Mouse (Mus musculus): ENCODE results near the gene Gpank1. TPM values are rescaled to one million over a fixed set of nuclear protein-coding genes. Genes with fewer than 3 reads are reported as not detected.

Gpank1 gene
- total and polyA plus RNA-seq, 3 experiments: 40.4 to 44.7 TPM; not detected in 1

GRCm38 (mm10) chr17:35080710-35081109 lies 40.5 kb upstream of the Gpank1 start (continued):
- no peak for TF ChIP-seq RCOR1 (IDR thresholded peaks at IDR 0.05; ENCODE audit: low read depth, low read length)
- TF ChIP-seq MAX (IDR thresholded peaks at IDR 0.05; ENCODE audit: low read length): peak; percentile 30; the same call in 1 of the 2 replicates
- no peak for TF ChIP-seq CHD2 (IDR thresholded peaks at IDR 0.05; ENCODE audit: low read length)
- no peak for TF ChIP-seq TCF12 (IDR thresholded peaks at IDR 0.05; ENCODE audit: low read depth, low read length)
- TF ChIP-seq POLR2AphosphoS5 (IDR thresholded peaks at IDR 0.05; ENCODE audit: borderline replicate concordance, low read depth, low read length): no peak

DNA sequence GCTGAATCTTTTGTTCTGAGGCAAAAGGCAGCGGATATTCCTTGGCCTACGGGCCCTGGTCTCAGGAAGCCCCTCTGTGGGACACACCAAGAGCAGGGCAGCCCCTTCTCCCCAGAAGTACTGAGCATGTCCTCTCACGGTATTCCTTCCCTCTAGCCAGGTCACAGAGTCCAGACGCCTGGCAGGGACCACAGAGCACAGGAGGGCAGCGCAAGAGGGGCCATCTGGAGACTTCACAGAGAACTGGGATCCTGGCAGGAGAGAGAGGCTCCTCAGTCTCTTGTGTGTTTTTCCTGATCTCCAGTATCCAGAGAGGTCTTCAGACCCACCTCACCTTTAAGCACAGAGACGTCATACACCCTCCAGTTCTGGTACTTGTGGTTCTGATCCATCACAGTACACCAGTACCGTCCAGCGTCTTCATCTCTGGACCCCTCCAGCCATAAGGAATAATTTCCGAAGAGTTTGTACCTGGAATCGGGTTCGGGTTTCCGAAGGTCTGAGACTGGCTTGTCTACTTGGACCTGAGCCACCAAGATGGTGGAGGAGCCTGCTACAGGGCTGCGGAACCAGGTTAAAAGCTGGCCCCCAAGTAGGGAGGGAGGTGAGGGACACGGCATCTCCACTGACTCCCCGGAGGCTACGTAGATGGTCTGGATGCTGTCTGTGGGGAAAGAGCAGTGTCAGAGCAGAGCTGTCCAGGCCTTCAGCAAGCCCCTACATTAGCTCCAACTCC lies 38.2 kb upstream of the Gpank1 start:
- H3K4me3 ChIP-seq (ENCODE audit: control insufficient read depth in 1 of 2, insufficient read depth in 1 of 2, low read depth in 2 of 2, low read length in 2 of 2): no peak overlapping the region
- H3K27ac ChIP-seq (ENCODE audit: control insufficient read depth, low read depth, low read length): 0 out of 2 replicates have a peak overlapping the region, but pooled peaks have one; percentile 13
- H3K4me1 ChIP-seq (ENCODE audit: control insufficient read depth in 1 of 2, insufficient read depth in 2 of 2, low read length in 2 of 2): peaks cover 20 to 58% of the 10 kb centered on the region in 2 experiments
- no peaks in the 10 kb centered on the region for H3K9me3 ChIP-seq (replicated peaks; ENCODE audit: insufficient read depth, low read length)
- H3K27me3 ChIP-seq (ENCODE audit: control insufficient read depth in 1 of 2, insufficient read depth in 2 of 2, low read length in 2 of 2): no peaks in the 10 kb centered on the region
- H3K36me3 ChIP-seq (ENCODE audit: control insufficient read depth in 1 of 2, insufficient read depth in 2 of 2, low read length in 2 of 2): peaks cover 0 to 44% of the 10 kb centered on the region in 2 experiments; a peak in 2 of 4 replicates
- no peak for DNase-seq (ENCODE audit: low read depth, low spot score)
- H3K9ac ChIP-seq (ENCODE audit: control insufficient read depth, low read depth, low read length, poor library complexity, severe bottlenecking): no peak overlapping the region
- no peaks in the 10 kb centered on the region for H3K79me2 ChIP-seq (ENCODE audit: control insufficient read depth, insufficient read depth, low read length, poor library complexity)
- no peak for TF ChIP-seq TCF12 (IDR thresholded peaks at IDR 0.05; ENCODE audit: low read depth, low read length)
- no peak for TF ChIP-seq GABPA (IDR thresholded peaks at IDR 0.05; ENCODE audit: low read depth, low read length)
- no peak for TF ChIP-seq EP300 (IDR thresholded peaks at IDR 0.05; ENCODE audit: low read depth in 1 of 2, low read length in 2 of 2)
- no peak for TF ChIP-seq TBP (IDR thresholded peaks at IDR 0.05; ENCODE audit: low read depth, low read length)
- TF ChIP-seq ETS1 (IDR thresholded peaks at IDR 0.05; ENCODE audit: low read depth, low read length): no peak
- no peak for TF ChIP-seq MAX (IDR thresholded peaks at IDR 0.05; ENCODE audit: low read length)
- TF ChIP-seq POLR2A (IDR thresholded peaks at IDR 0.05; ENCODE audit: control insufficient read depth in 1 of 2, insufficient read depth in 1 of 2, low read depth in 1 of 2, low read length in 2 of 2, poor library complexity in 1 of 2): no peak
- TF ChIP-seq HCFC1 (IDR thresholded peaks at IDR 0.05; ENCODE audit: low read depth, low read length): no peak
- TF ChIP-seq E2F4 (IDR thresholded peaks at IDR 0.05; ENCODE audit: borderline replicate concordance, low read depth, low read length): no peak
- TF ChIP-seq CHD2 (IDR thresholded peaks at IDR 0.05; ENCODE audit: low read length): no peak
- TF ChIP-seq KAT2A (conservative IDR thresholded peaks at IDR 0.05; ENCODE audit: low read depth, low read length): no peak
- TF ChIP-seq JUND (IDR thresholded peaks at IDR 0.05; ENCODE audit: low read depth, low read length): no peak
- no peak for TF ChIP-seq NELFE (IDR thresholded peaks at IDR 0.05; ENCODE audit: low read depth, low read length)
- no peak for TF ChIP-seq POLR2AphosphoS5 (IDR thresholded peaks at IDR 0.05; ENCODE audit: borderline replicate concordance, low read depth, low read length)
- no peak for TF ChIP-seq ZNF384 (IDR thresholded peaks at IDR 0.05; ENCODE audit: low read depth, low read length)
- TF ChIP-seq RCOR1 (IDR thresholded peaks at IDR 0.05; ENCODE audit: low read depth, low read length): no peak
- TF ChIP-seq ZMIZ1 (IDR thresholded peaks at IDR 0.05; ENCODE audit: low read depth, low read length): no peak
- no peak for TF ChIP-seq MXI1 (IDR thresholded peaks at IDR 0.05; ENCODE audit: low read depth, low read length)
